Mouse (Mus musculus) midbrain, embryonic 14.5 days (tissue): ENCODE results near the gene Htr5b. TPM values are rescaled to one million over a fixed set of nuclear protein-coding genes. Genes with fewer than 3 reads are reported as not detected.

Source experiments
- polyA plus RNA-seq: library from polyadenylated mRNA; unstranded; fragments of >200 nt; fragmentation: Nextera tagmentation; extraction: Ambion mirVana; gene quantifications from 2 replicates; pipeline ENCODE4 v1.2.1, GENCODE M21; 2014

Htr5b gene
- polyA plus RNA-seq, 1 experiment from 2014 or later: 1.3 TPM

Other genes with a start within 250 kb of the Htr5b start
- 28.6 and 30.5 TPM in 2 replicates for gene Insig2, start 195.9 kb downstream of the Htr5b start, polyA plus RNA-seq
- 10.6 and 11.5 TPM in 2 replicates for gene Ccdc93, start 97.4 kb downstream of the Htr5b start, polyA plus RNA-seq
- 41.5 and 43.2 TPM in 2 replicates for gene Ddx18, start 39.5 kb upstream of the Htr5b start, polyA plus RNA-seq